Mouse (Mus musculus) stomach, postnatal 0 days (tissue): ENCODE results near the gene Olfr1411. TPM values are rescaled to one million over a fixed set of nuclear protein-coding genes. Genes with fewer than 3 reads are reported as not detected.
A peak's percentile ranks its signal among the peaks of the same experiment; 100 is the strongest.

ENCODE experiments used
- ATAC-seq: fragments of 200-750 bp; cut with Nextera tagmentation; 2 replicates; pipeline ENCODE4 v1.8.0; 2017; ENCODE audit not compliant: low FRiP score, low TSS enrichment
- DNase-seq: peaks from one replicate; pipeline ENCODE4 v3.0.0-alpha.2; 2016; ENCODE audit warnings: low spot score
- H3K27ac ChIP-seq: fragments of 300-500 bp; sonication (generic); replicated peaks from 2 replicates; pipeline ENCODE4 v1.5.1; 2014; ENCODE audit warnings: mild to moderate bottlenecking, control low read depth
- H3K27me3 ChIP-seq: fragments of 300-500 bp; sonication (generic); 2 replicates; pipeline ENCODE4 v1.6.1; 2014; ENCODE audit warnings: low read length; ENCODE audit not compliant: control insufficient read depth, insufficient read depth
- H3K36me3 ChIP-seq: fragments of 300-500 bp; sonication (generic); 2 replicates; pipeline ENCODE4 v1.6.1; 2014; ENCODE audit warnings: low read length, mixed read lengths; ENCODE audit not compliant: control insufficient read depth, insufficient read depth
- H3K4me1 ChIP-seq: fragments of 300-500 bp; sonication (generic); replicated peaks from 2 replicates; pipeline ENCODE4 v1.6.1; 2014; ENCODE audit warnings: antibody characterized with exemption; ENCODE audit not compliant: control insufficient read depth, insufficient read depth
- H3K4me2 ChIP-seq: fragments of 300-500 bp; sonication (generic); replicated peaks from 2 replicates; pipeline ENCODE4 v1.6.1; 2014; ENCODE audit warnings: low read depth, mild to moderate bottlenecking, control low read depth, moderate library complexity
- H3K4me3 ChIP-seq: fragments of 300-500 bp; sonication (generic); 2 replicates; pipeline ENCODE4 v1.5.1; 2014; ENCODE audit warnings: low read depth, low read length, control low read depth
- H3K9ac ChIP-seq: fragments of 300-500 bp; sonication (generic); 2 replicates; pipeline ENCODE4 v1.6.1; 2014; ENCODE audit warnings: mild to moderate bottlenecking, low read length, control low read depth, mixed read lengths
- H3K9me3 ChIP-seq: fragments of 300-500 bp; sonication (generic); 2 replicates; pipeline ENCODE4 v1.6.1; 2016; ENCODE audit warnings: low read length; ENCODE audit not compliant: control insufficient read depth
- CTCF ChIP-seq: IDR thresholded peaks from 2 replicates; pipeline ENCODE4 v1.5.1; 2016; ENCODE audit warnings: antibody characterized with exemption, low read depth, mild to moderate bottlenecking, moderate library complexity
- EP300 ChIP-seq: optimal IDR thresholded peaks from 2 replicates; pipeline ENCODE3; 2016; ENCODE audit warnings: antibody characterized with exemption
- WGBS: fragments of 180-500 bp; shearing (Covaris S2); extraction: QIAGEN DNeasy Blood & Tissue Kit; methylation state at CpG from one replicate; pipeline ENCODE4 v1.1.7; 2014; 5-methylcytosine and 5-hydroxymethylcytosine counted together
- polyA plus RNA-seq: library from polyadenylated mRNA; unstranded; fragments of >200 nt; fragmentation: Nextera tagmentation; extraction: Ambion mirVana; gene quantifications from 2 replicates; pipeline ENCODE4 v1.2.1, GENCODE M21; 2015

The Olfr1411 gene
- polyA plus RNA-seq, 1 experiment from 2014 or later: not detected

DNA sequence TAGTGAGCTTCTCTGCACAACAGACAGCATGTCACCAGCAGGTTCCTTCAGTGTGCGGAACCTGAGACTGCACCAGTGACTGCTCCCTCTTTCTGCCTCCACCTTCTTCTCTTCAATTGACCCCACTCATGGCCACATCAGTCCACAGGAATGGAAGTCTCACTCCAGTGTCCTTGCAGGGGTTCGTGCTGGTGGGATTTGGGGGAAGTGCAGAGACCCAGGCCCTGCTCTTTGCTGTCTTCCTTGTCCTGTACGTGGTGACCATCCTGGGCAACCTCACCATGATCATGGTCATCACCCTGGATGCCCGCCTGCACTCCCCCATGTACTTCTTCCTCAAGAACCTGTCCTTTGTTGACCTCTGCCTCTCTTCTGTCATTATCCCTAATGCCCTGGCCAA is 13.5 kb downstream of the Olfr1411 start:
- Histone ChIP-seq H3K27me3 (no peaks in the 10 kb centered on the region), H3K36me3 (no peaks in the 10 kb centered on the region), H3K27ac (no peak overlapping the region), H3K4me1 (no peaks in the 10 kb centered on the region), H3K4me2 (no peak overlapping the region), H3K9me3 (no peaks in the 10 kb centered on the region), H3K9ac (no peak overlapping the region), H3K4me3 (no peak overlapping the region)
- 73% methylated on average over 4 of the region's 4 CpGs for WGBS
- TF ChIP-seq EP300 (no peak), CTCF (no peak)
- DNase-seq: no peak
- no peak for ATAC-seq

DNA sequence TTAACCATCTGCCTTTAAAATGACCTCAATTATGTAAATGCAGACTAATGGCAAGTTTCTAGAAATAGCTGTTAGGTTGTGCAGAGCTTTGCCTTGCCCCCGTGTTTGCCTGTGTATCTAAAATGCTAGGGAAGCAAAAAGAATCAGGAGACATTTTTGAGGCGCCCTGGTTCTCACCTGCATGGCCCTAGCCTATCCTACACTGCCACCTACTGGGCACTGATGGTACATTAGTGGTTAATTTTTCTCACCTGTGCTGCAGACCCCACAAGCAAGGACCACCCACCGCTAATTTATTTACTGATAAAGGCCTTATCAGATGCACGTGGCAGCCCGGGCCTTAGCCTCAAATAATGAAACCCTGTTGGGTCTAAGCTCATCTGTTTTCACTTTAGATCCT is 16.8 kb downstream of the Olfr1411 start:
- Histone ChIP-seq H3K9me3 (no peaks in the 10 kb centered on the region), H3K4me3 (no peak overlapping the region), H3K36me3 (no peaks in the 10 kb centered on the region), H3K27me3 (no peaks in the 10 kb centered on the region), H3K4me1 (no peaks in the 10 kb centered on the region), H3K27ac (no peak overlapping the region), H3K9ac (no peak overlapping the region), H3K4me2 (no peak overlapping the region)
- TF ChIP-seq CTCF: peak; percentile 90
- TF ChIP-seq EP300: no peak
- 3% methylated on average over 5 of the region's 5 CpGs for WGBS
- ATAC-seq (no peak), DNase-seq (peak; percentile 57)

DNA sequence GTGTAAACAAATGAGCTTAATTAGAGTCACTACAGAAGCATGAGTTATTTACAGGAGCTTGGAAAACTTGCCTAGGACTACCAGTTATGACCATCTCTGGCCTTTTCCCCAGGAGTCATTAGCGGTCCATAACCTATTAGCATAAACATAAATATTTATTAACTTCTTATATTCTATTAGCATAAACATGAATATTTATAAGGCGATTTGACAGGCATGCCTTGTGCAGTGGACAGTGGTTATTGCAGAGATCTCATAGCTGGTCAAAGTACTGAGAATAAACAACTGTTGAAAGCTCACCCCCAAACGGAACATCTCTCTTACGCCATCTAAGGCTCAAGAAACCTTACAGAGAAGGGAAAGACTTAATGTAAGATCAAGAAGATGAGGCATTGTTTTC is 19.0 kb downstream of the Olfr1411 start:
- Histone ChIP-seq H3K27ac (no peak overlapping the region), H3K4me1 (no peaks in the 10 kb centered on the region), H3K4me3 (no peak overlapping the region), H3K9me3 (no peaks in the 10 kb centered on the region), H3K36me3 (no peaks in the 10 kb centered on the region), H3K9ac (no peak overlapping the region), H3K4me2 (no peak overlapping the region), H3K27me3 (no peaks in the 10 kb centered on the region)
- DNase-seq: no peak
- ATAC-seq: no peak
- TF ChIP-seq EP300 (no peak), CTCF (no peak)
- WGBS: 35% methylated on average over 4 of the region's 4 CpGs

DNA sequence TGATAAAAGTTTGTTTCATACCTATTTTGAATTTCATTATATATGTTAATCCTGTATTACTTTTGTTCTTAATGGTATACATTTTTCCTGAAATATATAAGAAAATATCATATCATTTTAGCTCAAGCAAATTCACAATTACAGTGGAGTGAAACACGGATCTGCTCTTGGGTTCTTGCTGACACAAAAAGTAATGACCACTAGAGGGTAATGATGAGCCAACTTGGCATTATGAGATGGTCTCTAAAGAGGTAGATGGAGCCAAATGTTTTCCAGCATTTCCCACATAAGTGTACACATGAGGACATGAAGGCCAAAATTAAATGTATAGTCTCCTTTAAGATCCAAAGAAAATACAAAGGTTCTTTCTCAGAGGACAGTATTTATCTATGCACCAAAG is 20.3 kb downstream of the Olfr1411 start:
- DNase-seq (no peak), ATAC-seq (no peak)
- TF ChIP-seq CTCF: peak; percentile 75
- TF ChIP-seq EP300: no peak
- no peaks in the 10 kb centered on the region for H3K9me3 ChIP-seq
- 5% methylated on average over 1 of the region's 1 CpGs for whole genome bisulfite sequencing
- no peaks in the 10 kb centered on the region for H3K4me1 ChIP-seq
- no peak overlapping the region for H3K4me3 ChIP-seq
- no peaks in the 10 kb centered on the region for H3K27me3 ChIP-seq
- H3K27ac ChIP-seq: no peak overlapping the region
- no peak overlapping the region for H3K4me2 ChIP-seq
- no peaks in the 10 kb centered on the region for H3K36me3 ChIP-seq
- H3K9ac ChIP-seq: no peak overlapping the region

DNA sequence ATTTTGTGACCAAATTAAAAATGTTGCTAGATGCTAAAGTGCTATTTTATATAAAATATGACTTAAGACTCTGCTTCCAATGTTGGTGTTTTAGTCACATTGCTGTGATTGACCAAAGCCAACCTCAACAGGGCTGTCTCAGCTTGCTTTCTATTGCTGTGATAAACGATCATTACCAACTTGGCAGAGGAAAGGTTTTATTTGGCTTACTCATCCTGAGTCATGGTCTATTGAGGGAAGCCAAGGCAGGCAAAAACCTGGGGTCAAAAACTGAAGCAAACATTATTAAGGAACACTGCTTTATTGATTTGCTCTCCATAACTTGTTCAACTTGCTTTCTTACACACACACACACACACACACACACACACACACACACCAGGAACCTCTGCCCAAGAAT is 21.8 kb downstream of the Olfr1411 start:
- Histone ChIP-seq H3K4me1 (no peaks in the 10 kb centered on the region), H3K27me3 (no peaks in the 10 kb centered on the region), H3K9me3 (no peaks in the 10 kb centered on the region), H3K4me3 (no peak overlapping the region), H3K4me2 (no peak overlapping the region), H3K27ac (no peak overlapping the region), H3K9ac (no peak overlapping the region), H3K36me3 (no peaks in the 10 kb centered on the region)
- 63% methylated on average over 1 of the region's 1 CpGs for WGBS
- DNase-seq (no peak), ATAC-seq (no peak)
- TF ChIP-seq CTCF (no peak), EP300 (no peak)

DNA sequence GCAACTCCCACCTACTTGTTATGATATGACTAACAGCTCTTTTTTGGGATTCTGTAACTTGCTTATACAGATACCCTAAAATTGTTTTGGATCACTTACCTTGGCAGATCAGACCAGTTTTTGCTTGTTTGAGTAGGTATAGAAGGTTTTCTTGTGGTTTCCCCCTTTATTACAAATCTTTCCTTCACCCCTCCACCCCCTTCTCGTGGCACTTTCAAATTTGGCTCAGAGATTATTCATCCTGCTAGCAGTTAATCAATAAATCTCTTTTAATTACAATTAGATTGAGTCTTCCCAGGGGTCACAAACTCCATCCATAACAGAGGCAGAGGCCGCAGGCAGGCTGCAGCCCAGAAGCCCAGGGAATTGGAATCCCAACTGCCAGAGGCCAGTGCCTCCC is 23.3 kb downstream of the Olfr1411 start, which contains the start of gene Olfr12:
Gene Olfr12 (plus strand): TSS at position 301 of the 400 bp plus-strand sequence.
- Histone ChIP-seq H3K9ac (no peak within 1 kb of the TSS), H3K4me3 (no peak within 1 kb of the TSS), H3K9me3 (no peaks in the 10 kb centered on the region), H3K27ac (no peak within 1 kb of the TSS), H3K4me2 (no peak within 1 kb of the TSS), H3K27me3 (no peaks in the 10 kb centered on the region), H3K4me1 (no peaks in the 10 kb centered on the region), H3K36me3 (no peaks in the 10 kb centered on the region)
- ATAC-seq: no peak
- DNase-seq: no peak
- TF ChIP-seq EP300 (no peak), CTCF (no peak)
- 52% methylated on average over 2 of the region's 2 CpGs for WGBS
